Mouse (Mus musculus) midbrain, embryonic 13.5 days (tissue): ENCODE measurements around the gene Gkn3. TPM values are rescaled to one million over a fixed set of nuclear protein-coding genes. Genes with fewer than 3 reads are reported as not detected.
A peak's percentile ranks its signal among the peaks of the same experiment; 100 is the strongest.

Experiments
- ATAC-seq: fragments of 200-750 bp; cut with Nextera tagmentation; 2 replicates; pipeline ENCODE4 v1.8.0; 2017; ENCODE audit warnings: mild to moderate bottlenecking, moderate TSS enrichment, moderate library complexity
- H3K27ac ChIP-seq: fragments of 300-500 bp; sonication (generic); 2 replicates; pipeline ENCODE4 v1.5.1; 2015; ENCODE audit warnings: inconsistent platforms, mild to moderate bottlenecking, moderate library complexity
- H3K27me3 ChIP-seq: fragments of 300-500 bp; sonication (generic); 2 replicates; pipeline ENCODE4 v1.6.1; 2015; ENCODE audit warnings: mild to moderate bottlenecking, inconsistent platforms
- H3K36me3 ChIP-seq: fragments of 300-500 bp; sonication (generic); 2 replicates; pipeline ENCODE4 v1.6.1; 2015; ENCODE audit warnings: mild to moderate bottlenecking, inconsistent platforms
- H3K4me1 ChIP-seq: fragments of 300-500 bp; sonication (generic); replicated peaks from 2 replicates; pipeline ENCODE4 v1.6.1; 2015; ENCODE audit warnings: inconsistent platforms
- H3K4me2 ChIP-seq: fragments of 300-500 bp; sonication (generic); replicated peaks from 2 replicates; pipeline ENCODE4 v1.6.1; 2015; ENCODE audit warnings: moderate library complexity, mild to moderate bottlenecking, inconsistent platforms
- H3K4me3 ChIP-seq: fragments of 300-500 bp; sonication (generic); replicated peaks from 2 replicates; pipeline ENCODE4 v1.5.1; 2015; ENCODE audit warnings: mild to moderate bottlenecking, inconsistent platforms
- H3K9ac ChIP-seq: fragments of 300-500 bp; sonication (generic); replicated peaks from 2 replicates; pipeline ENCODE4 v1.6.1; 2015; ENCODE audit warnings: mild to moderate bottlenecking, inconsistent platforms
- H3K9me3 ChIP-seq: fragments of 300-500 bp; sonication (generic); 2 replicates; pipeline ENCODE4 v1.6.1; 2016; ENCODE audit warnings: mild to moderate bottlenecking, inconsistent platforms
- WGBS: fragments of 180-500 bp; shearing (Covaris S2); methylation state at CpG from one replicate; pipeline ENCODE4 v1.1.7; 2015; 5-methylcytosine and 5-hydroxymethylcytosine counted together
- polyA plus RNA-seq: library from polyadenylated mRNA; unstranded; fragments of >200 nt; fragmentation: Nextera tagmentation; extraction: Ambion mirVana; gene quantifications from 2 replicates; pipeline ENCODE4 v1.2.1, GENCODE M21; 2015

Gene Gkn3
- polyA plus RNA-seq, 1 experiment from 2014 or later = 0.38 TPM

DNA sequence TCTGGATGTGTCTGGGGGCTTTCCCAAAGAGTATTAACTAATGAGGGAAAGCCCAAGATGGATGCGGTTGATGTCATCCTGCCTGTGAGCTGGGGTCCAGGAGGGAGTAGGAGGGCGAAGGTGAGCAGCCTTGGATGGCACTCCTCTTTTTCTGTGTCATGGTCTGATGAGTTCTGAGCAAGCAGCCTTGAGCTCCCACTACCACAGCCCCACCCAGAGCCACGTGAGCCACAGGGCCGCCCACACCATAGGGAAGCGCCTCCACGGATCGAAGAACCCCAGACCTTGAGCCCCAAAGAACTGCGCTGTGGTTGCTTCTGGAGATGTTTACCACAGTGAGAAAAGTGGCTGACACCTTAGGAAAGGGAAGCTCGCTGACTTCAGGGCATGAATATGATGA lies 6.0 kb upstream of the Gkn3 start:
- no peak for ATAC-seq
- H3K27ac ChIP-seq = no peak overlapping the region
- no peak overlapping the region for H3K4me2 ChIP-seq
- no peak overlapping the region for H3K9ac ChIP-seq
- no peaks in the 10 kb centered on the region for H3K36me3 ChIP-seq
- H3K27me3 ChIP-seq = no peaks in the 10 kb centered on the region
- H3K9me3 ChIP-seq = no peaks in the 10 kb centered on the region
- WGBS = 87% methylated on average over 9 of the region's 9 CpGs
- 0 out of 2 replicates have a peak, but pooled peaks cover 8% of the 10 kb centered on the region for H3K4me1 ChIP-seq
- H3K4me3 ChIP-seq = no peak overlapping the region

DNA sequence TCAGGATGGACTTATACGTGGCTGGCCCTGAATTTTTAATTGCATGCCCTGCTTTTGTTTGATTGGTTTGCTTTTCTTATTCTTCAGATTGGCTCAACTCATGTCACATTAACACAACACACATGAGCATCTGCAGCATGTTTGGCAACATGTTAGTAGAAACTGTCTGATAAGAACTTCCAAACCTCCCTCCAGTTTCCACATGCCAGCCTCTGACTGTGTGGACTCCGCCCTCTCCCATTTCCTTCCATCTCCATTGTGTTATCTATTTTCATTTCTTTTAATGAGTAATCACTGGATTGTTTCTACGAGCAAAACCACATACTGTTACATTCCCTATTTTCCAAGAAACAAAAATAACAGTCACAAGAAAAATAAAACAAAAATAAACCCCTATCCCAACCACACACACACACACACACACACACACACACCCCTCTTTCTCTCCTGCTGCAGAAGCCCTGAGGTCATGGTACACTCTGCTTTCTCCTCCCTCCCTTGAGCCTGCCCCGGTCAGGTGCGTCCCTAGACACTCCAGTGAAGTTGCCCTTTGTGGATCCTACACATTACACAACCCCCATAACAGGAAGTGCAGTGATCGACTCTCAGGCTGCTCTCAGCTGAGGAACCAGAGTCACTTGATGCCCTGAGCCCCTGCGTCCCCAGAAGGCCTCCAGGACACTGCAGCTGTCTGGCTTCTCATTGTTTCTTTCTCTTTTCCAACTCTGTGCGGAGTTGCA lies 4.9 kb upstream of the Gkn3 start:
- Histone ChIP-seq H3K4me1 (peaks cover 11% of the 10 kb centered on the region), H3K36me3 (no peaks in the 10 kb centered on the region), H3K9ac (no peak overlapping the region), H3K4me3 (no peak overlapping the region), H3K27ac (no peak overlapping the region), H3K4me2 (no peak overlapping the region), H3K27me3 (no peaks in the 10 kb centered on the region), H3K9me3 (no peaks in the 10 kb centered on the region)
- ATAC-seq = no peak
- 80% methylated on average over 8 of the region's 8 CpGs for WGBS

DNA sequence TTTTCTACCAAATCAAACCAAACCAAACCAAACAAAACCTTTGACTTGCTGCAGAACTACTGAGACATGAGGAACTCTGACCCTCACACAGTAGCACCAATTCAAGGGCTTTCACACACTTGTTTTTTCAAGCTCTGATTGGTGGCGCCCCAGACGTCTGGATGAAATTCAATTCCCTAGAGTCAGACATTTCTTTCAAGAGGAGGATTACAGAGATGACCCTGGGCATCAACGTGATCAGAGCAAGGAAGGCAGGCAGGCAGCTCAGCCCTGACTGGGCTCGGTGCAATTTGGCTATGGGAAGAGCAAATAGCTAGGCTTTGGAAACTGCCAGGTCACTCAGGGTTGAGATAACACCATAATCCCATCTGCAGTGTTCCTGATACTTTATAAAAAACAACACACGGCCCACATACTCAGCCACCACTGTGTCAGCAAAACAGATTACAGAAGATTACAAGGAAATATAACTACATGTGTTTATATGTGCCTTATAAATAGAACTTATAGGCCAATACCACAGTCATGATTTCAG lies 787 bp upstream of the Gkn3 start:
- no peak for ATAC-seq
- H3K27ac ChIP-seq = no peak overlapping the region
- no peaks in the 10 kb centered on the region for H3K9me3 ChIP-seq
- H3K9ac ChIP-seq = no peak overlapping the region
- no peak overlapping the region for H3K4me2 ChIP-seq
- H3K4me1 ChIP-seq = peaks cover 7% of the 10 kb centered on the region
- WGBS = 23% methylated on average over 5 of the region's 5 CpGs
- 0 out of 2 replicates have a peak, but pooled peaks cover 6% of the 10 kb centered on the region for H3K27me3 ChIP-seq
- no peaks in the 10 kb centered on the region for H3K36me3 ChIP-seq
- H3K4me3 ChIP-seq = no peak overlapping the region

DNA sequence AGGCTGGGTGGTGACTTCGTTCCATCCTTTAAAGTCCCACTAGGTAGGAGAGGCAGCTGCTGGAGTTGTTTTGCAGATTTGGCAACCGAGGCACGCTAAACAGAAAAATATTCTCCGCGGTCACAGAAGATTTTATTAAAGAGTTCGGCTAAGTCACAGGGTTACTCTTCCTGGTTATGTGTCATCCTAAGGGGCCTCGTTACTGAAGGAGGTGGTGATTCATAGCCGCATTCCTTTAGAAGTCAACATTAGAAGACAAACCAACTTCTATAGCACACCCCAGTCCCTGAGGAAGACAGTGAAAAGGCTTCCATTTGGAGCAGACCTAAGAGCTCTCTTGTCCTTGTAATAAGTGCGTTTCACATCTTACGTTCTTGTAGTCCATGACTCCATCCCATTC lies 2.1 kb downstream of the Gkn3 start:
- no peak for ATAC-seq
- WGBS = 85% methylated on average over 10 of the region's 10 CpGs
- Histone ChIP-seq H3K4me2 (no peak overlapping the region), H3K9me3 (no peaks in the 10 kb centered on the region), H3K9ac (no peak overlapping the region), H3K4me1 (peaks cover 13% of the 10 kb centered on the region), H3K27me3 (peaks cover 10% of the 10 kb centered on the region; the same call in 1 of the 2 replicates), H3K4me3 (no peak overlapping the region), H3K36me3 (no peaks in the 10 kb centered on the region), H3K27ac (no peak overlapping the region)

DNA sequence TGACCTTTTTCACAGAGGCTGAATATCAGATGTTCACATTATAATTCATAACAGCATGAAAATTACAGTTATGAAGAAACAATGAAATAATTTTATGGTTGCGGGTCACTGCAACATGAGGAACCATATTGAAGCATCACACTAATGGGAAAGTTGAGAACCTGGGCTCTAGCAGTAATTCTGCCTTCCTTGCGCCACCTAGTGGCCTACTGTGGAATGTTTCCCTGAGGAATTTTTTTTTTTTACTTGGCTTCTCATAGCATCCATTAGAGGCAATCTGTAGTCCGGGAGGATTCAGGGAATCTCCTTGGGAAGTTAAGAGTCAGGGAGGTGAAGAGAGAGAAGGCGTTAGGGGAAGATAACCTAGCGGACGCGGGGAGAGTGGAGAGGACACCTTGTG lies 2.5 kb downstream of the Gkn3 start:
- no peak overlapping the region for H3K4me3 ChIP-seq
- H3K36me3 ChIP-seq = no peaks in the 10 kb centered on the region
- H3K4me1 ChIP-seq = peaks cover 13% of the 10 kb centered on the region
- H3K9ac ChIP-seq = no peak overlapping the region
- WGBS = 8% methylated on average over 7 of the region's 7 CpGs
- peaks cover 10% of the 10 kb centered on the region; the same call in 1 of the 2 replicates for H3K27me3 ChIP-seq
- no peak for ATAC-seq
- H3K9me3 ChIP-seq = no peaks in the 10 kb centered on the region
- H3K4me2 ChIP-seq = no peak overlapping the region
- H3K27ac ChIP-seq = no peak overlapping the region

DNA sequence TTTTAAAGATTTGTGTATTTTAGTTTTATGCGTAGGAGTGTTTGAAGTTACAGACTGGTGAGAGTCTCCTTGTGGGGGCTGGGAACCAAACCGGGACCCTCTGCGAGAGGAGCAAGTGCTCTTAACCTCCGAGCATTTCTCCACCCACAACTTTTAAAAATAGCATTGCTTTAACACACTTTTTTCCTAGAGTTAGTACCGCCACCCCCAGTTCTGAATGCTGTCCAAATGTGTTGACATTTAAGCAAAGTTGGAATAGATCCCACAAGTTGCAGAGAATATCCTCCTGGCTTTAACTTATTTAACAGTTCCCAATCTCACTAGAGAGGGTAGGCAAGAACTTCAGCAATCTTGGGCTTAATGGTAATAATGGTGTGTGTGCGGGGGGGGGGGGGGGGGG lies 4.0 kb downstream of the Gkn3 start:
- Histone ChIP-seq H3K9me3 (no peaks in the 10 kb centered on the region), H3K36me3 (no peaks in the 10 kb centered on the region), H3K9ac (no peak overlapping the region), H3K4me3 (no peak overlapping the region), H3K27me3 (peaks cover 10% of the 10 kb centered on the region; the same call in 1 of the 2 replicates), H3K4me2 (no peak overlapping the region), H3K27ac (no peak overlapping the region), H3K4me1 (peaks cover 13% of the 10 kb centered on the region)
- WGBS = 61% methylated on average over 5 of the region's 6 CpGs
- ATAC-seq = no peak

DNA sequence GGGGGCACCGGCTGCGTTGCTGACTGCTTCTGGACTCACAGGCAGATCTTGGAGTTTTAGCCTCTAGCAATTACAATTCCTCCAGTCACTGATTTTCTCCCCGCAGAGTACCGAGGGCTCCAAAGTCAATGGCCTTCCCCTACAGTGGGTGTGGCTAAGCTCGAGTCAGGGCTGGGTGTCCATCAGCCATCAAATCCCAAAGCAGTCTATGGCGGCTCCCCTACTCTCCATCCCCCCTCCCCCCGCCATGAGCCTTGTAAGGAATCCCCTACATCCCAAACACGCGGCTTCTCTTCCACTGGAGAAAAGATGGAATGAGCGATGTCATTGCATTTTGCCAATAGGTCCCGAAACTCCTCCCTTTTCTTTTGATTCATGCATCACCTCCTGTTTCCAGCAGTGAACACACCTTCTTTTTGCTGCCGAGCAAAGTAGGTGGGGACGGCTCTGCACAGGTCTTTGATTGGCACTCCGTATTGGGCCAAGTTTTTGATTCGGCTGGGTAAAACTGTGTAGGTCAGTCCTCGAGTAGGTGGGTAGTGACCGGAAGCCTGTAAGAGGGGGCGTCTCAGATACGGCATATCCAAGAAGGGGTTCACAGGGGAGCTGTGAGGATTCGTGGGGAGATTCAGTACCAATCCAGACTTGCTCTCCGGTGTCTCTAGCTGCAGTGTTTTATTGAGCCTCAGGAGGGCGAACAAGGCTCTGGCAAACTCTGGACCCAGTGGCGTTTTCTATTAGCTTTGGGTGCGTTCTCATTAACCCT lies 4.6 kb downstream of the Gkn3 start:
- H3K9me3 ChIP-seq = no peaks in the 10 kb centered on the region
- no peak overlapping the region for H3K27ac ChIP-seq
- peak overlapping the region; percentile 19; the same call in 1 of the 2 replicates for H3K9ac ChIP-seq
- H3K4me1 ChIP-seq = peaks cover 6% of the 10 kb centered on the region; the same call in 1 of the 2 replicates
- peaks cover 10% of the 10 kb centered on the region; the same call in 1 of the 2 replicates for H3K27me3 ChIP-seq
- H3K4me2 ChIP-seq = peak overlapping the region; percentile 50
- peak overlapping the region; percentile 31 for H3K4me3 ChIP-seq
- peak; percentile 66; the same call in 1 of the 2 replicates for ATAC-seq
- no peaks in the 10 kb centered on the region for H3K36me3 ChIP-seq
- 9% methylated on average over 24 of the region's 24 CpGs for whole genome bisulfite sequencing

DNA sequence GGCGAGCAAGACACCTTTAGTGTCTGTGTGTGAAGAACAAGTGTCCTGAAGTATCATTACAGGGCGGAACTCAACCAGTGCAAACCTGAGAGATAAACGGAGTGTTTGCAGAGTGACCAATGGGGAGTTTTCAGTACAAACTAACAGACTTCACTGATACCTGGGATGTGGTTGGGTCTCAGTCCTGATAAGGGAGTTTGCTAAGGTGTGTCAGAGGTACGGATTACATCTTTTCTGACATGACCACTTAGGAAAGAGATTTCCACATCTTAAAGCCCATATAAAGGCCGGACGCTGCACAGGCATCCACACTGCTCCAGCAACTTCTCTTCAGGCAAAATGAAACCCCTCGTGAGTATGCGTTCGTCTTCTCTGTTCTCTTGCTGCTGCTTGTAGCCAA lies 15.7 kb downstream of the Gkn3 start, which contains the start of gene Gkn2:
Gene Gkn2, plus strand, starts transcription at position 301 of the 400 bp plus-strand sequence.
- H3K27ac ChIP-seq = no peak within 1 kb of the TSS
- H3K36me3 ChIP-seq = no peaks in the 10 kb centered on the region
- WGBS = 90% methylated on average over 9 of the region's 9 CpGs
- H3K4me2 ChIP-seq = no peak within 1 kb of the TSS
- H3K4me1 ChIP-seq = no peaks in the 10 kb centered on the region
- no peaks in the 10 kb centered on the region for H3K27me3 ChIP-seq
- no peak for ATAC-seq
- H3K9me3 ChIP-seq = no peaks in the 10 kb centered on the region
- no peak within 1 kb of the TSS for H3K9ac ChIP-seq
- H3K4me3 ChIP-seq = no peak within 1 kb of the TSS

DNA sequence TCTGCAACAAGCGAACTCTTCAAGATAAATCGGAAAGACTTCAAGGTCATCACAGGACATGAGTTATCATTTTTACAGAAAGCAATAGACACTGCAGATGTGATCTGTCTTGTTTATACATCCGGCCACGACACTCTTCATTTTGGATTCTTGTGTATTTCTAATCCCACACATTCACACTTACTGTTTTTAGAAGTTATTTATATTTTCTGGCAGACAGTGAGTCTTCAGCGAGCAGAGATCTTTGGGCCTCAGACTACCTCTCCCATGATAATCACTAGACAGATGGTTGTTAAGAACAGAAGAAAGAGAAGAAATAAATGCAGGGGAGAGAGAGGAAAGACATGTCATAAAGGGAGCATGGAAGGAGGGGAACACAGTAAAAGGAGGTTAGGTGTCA lies 19.5 kb downstream of the Gkn3 start:
- Histone ChIP-seq H3K4me2 (no peak overlapping the region), H3K4me3 (no peak overlapping the region), H3K36me3 (no peaks in the 10 kb centered on the region), H3K9me3 (no peaks in the 10 kb centered on the region), H3K27me3 (no peaks in the 10 kb centered on the region), H3K9ac (no peak overlapping the region), H3K27ac (no peak overlapping the region), H3K4me1 (no peaks in the 10 kb centered on the region)
- ATAC-seq = no peak
- WGBS = 94% methylated on average over 5 of the region's 5 CpGs

DNA sequence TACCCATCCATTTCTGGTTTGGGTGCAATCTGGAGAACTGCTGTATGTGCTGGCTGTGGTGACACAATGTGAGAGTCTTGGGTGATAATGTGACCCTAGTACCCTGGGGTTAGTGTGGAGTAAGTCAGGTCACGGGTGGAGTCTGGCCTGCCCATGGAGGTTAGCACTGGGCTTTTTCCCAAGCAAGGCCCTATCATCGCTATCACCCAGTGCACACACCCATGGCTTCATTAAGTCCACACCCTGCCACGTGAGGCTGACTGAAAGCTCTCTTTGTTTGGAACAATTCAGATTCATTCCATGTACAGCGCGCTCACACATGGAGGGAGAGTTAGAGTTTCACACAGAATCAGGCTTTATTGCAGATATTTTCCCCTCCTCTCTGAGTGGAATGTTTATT lies 34.3 kb downstream of the Gkn3 start:
- Histone ChIP-seq H3K9me3 (no peaks in the 10 kb centered on the region), H3K4me2 (no peak overlapping the region), H3K4me3 (no peak overlapping the region), H3K4me1 (no peaks in the 10 kb centered on the region), H3K9ac (no peak overlapping the region), H3K27ac (no peak overlapping the region), H3K27me3 (no peaks in the 10 kb centered on the region), H3K36me3 (no peaks in the 10 kb centered on the region)
- no peak for ATAC-seq
- WGBS = 70% methylated on average over 5 of the region's 5 CpGs

DNA sequence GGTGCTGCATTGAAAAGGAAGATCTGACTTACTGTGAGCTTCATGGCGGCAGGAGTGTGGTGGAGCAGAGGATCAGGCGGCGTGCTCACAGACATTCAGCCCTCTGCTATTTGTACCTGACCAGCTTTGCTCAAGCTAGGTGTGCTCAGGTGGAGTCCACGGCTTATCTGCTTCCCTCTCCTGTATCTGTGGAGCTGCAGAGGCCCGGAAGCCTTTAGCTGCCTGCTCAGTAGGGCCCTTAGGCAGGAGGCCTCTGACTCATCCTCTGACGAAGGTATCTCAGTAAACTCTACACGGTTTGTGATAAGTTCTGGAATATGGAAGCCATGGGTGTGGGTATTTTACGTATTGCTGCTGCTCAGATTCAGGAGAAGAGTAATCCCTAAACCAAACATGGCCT lies 37.9 kb downstream of the Gkn3 start, which contains the start of gene Gkn1:
Gene Gkn1, minus strand, starts transcription at position 114 of the 400 bp plus-strand sequence.
- no peaks in the 10 kb centered on the region for H3K4me1 ChIP-seq
- H3K9me3 ChIP-seq = no peaks in the 10 kb centered on the region
- WGBS = 93% methylated on average over 8 of the region's 8 CpGs
- ATAC-seq = no peak
- no peak within 1 kb of the TSS for H3K4me3 ChIP-seq
- no peaks in the 10 kb centered on the region for H3K27me3 ChIP-seq
- no peak within 1 kb of the TSS for H3K4me2 ChIP-seq
- no peaks in the 10 kb centered on the region for H3K36me3 ChIP-seq
- no peak within 1 kb of the TSS for H3K27ac ChIP-seq
- H3K9ac ChIP-seq = no peak within 1 kb of the TSS

DNA sequence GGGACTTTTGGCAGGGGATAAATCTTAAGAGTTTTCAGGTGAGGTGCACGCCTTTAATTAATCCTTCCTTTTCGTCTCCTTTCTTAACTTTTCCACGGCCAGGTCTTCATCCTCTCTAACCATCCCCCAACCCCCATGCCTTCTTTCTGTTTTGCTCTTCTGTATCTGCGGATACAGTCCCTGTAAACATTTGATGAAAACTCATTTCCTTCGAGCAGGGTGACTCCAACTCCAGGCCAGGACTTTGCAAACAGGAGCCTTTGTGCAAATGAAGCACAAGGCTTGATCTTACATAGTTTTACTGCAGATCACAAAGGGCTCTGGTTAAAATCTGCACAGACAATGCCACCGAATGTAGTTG lies 52.8 kb downstream of the Gkn3 start:
- 30% methylated on average over 6 of the region's 6 CpGs for WGBS
- no peak overlapping the region for H3K4me2 ChIP-seq
- ATAC-seq = 0 out of 2 replicates have a peak, but pooled peaks have one; percentile 7

More for the DNA sequence above, 52.8 kb downstream of the Gkn3 start:
- Histone ChIP-seq H3K36me3 (no peaks in the 10 kb centered on the region), H3K27ac (no peak overlapping the region), H3K4me1 (peaks cover 20% of the 10 kb centered on the region), H3K27me3 (0 out of 2 replicates have a peak, but pooled peaks cover 5% of the 10 kb centered on the region), H3K9ac (no peak overlapping the region), H3K4me3 (no peak overlapping the region), H3K9me3 (no peaks in the 10 kb centered on the region)
